Mouse (Mus musculus) heart, adult 11 months (tissue): Measurements from ENCODE around the gene Uncx.
"Not testable (repeated sequence)": the region's sequence is repeated elsewhere in the genome, so short reads cannot be mapped to it uniquely, and the experiment has no call there.

Experiments used
- DNase-seq: peaks from one replicate; pipeline ENCODE4 v3.0.0; 2022

Uncx gene

DNA sequence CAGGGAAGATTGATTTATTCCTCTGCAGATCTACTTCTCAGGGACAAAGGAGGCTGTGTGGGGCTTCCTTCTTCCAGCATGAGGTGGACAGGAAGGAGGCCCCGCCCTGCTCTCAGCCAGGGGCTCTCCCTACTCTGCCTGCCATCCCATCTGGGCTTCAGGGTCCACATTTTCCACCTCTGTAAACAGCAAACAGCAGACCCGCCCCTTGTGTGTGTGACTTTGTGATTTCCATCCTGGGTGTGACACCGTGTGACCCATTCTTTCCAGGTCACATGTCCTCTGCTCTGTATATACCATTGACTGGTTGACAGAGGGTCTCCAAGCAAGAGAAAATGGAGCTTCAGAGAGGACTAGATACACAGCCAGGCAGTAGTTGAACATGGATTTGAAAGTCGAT is 22.2 kb downstream of the Uncx start:
- DNase-seq = no peak

DNA sequence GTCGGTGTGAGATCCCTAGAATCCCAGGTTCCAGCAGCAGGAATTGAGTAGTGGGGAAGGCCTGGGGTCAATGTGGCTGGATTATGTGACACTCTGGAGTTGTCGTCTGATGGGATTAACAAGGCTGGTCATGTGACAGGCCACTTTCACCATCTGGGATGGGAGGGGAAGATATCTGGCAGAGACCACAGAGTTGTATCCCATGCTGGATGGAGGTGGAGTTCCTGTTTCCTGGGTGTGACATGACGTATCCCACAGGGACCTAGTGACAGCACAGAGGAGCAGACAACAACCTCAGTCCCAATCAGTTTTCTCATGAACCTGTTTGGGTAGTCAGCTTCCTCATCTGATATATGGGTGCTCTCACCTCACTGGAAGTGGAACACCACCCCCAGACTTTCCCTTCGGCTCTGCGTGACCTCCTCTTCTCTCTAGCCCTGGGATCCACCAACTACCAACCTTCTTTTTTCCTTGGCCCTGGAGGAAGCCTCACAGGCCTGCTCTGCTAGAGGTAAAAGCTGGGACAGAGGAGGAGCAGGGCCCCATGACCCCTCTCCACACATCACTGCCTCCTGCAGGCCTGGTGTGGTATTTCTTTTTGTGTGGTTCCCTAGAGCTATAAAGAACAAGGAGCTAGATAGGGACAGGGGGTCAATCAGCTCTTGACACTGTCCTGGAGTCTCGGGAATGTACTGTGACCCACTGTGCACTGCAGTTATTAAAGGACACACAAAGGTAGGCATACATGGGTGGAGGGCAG is 23.5 kb downstream of the Uncx start:
- no peak for DNase-seq

DNA sequence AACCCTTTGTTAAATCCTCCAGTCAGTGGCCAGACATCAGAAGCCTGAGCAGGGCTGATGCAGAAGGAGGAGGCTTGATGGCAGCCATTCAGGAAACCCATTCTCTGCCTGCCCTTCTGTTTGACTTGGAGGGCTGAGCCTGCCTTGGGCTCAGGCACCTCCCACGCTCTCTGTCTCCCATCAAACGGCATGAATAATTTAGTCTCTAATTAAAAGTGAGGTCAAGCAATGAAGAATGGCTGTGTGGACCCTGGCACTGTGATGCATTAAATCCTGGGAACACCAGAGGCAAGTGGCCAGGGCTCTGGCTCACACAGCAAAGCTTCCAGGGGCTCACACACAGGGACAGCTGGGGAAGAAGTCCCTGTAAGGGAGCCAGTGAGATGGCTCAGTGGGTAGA is 24.8 kb downstream of the Uncx start:
- no peak for DNase-seq

- DNase-seq = no peak
Observed at GRCm38 (mm10) chr5:139572526-139572925, 29.2 kb downstream of the Uncx start.

- DNase-seq = no peak
Observed at GRCm38 (mm10) chr5:139573606-139574311, 30.5 kb downstream of the Uncx start.

GRCm38 (mm10) chr5:139575054-139575453 is 31.8 kb downstream of the Uncx start:
- no peak for DNase-seq

GRCm38 (mm10) chr5:139580171-139580743 is 37.0 kb downstream of the Uncx start:
- no peak for DNase-seq

DNA sequence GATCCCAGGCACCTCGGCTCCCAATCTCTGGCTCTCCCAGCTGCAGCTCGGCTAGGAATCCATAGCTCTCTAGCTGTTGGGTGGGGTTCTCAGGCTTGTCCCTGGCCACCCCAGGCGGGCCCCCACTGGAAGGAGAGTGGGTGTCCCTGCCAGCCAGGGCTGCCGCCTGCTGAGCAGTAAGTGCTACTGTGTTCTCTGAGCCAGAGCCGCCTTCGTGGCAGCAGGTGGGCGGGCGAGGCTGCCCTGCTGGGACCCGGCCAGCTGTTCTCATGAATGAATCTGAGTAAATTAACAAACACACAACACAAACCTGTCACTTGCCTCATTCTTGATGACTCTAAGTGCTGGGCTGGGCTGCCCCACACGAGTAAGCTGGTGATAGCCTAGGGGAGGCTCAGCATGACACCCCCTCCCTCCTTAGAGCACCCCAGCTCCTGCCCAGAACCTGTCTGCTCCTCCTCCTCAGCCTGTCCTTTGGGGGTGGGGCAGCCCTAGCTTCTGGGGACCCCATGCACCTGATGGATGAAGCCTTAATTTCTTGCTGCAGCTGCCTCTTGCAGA is 38.1 kb downstream of the Uncx start:
- DNase-seq = no peak

GRCm38 (mm10) chr5:139584971-139585747 is 41.9 kb downstream of the Uncx start:
- peak; percentile 91 for DNase-seq

DNA sequence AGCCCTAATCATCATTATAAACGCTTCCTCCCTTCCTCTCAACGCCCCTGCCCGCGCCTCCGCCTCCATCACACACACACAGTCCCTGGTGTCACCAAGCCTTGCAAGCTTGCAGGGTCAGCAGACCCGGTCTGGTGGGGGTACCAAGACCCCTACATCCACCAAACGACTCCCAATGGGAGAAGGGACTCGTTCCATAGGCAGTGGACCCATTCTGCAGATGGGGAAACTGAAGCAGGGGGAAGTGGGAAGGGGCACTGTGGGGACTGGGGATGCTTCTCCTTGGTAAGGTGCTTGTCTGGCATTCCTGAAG is 42.4 kb downstream of the Uncx start:
- DNase-seq = no peak

DNA sequence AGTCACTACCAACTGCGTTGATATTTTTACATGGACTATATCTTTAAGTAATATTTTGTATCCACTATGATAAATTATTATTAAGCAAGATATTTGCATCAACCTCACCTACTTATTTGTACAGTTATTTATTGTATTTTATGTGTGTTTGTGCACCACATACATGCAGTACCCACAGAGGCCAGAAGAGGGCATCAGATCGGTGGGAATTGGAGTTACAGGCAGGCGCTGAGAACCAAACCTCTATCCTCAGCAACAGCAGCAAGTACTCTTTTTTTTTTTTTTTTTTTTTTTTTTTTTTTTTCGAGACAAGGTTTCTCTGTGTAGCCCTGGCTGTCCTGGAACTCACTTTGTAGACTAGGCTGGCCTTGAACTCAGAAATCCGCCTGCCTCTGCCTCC is 44.2 kb downstream of the Uncx start:
- DNase-seq = not testable (repeated sequence)

- peak; percentile 93 for DNase-seq
Observed at GRCm38 (mm10) chr5:139590682-139591360, 47.5 kb downstream of the Uncx start.

DNA sequence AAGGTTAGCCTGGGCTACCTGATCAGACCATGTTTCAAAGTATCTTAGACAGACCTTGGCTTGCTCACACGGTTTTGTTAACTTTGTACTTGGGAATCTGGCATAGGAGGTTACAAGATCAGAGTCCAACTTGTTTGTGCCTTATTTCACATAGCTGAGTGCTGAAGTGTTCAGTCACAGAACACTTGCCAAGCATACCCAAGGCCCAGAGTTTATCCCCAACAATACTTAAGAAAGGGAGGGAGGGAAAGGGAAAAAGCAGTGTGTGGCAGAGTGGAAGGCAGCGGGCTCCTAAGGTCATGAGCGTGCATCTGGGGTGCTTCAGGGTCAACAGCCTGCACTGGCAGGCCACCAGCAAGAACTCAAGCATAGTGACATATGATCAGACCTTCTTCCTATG is 48.7 kb downstream of the Uncx start:
- no peak for DNase-seq

DNA sequence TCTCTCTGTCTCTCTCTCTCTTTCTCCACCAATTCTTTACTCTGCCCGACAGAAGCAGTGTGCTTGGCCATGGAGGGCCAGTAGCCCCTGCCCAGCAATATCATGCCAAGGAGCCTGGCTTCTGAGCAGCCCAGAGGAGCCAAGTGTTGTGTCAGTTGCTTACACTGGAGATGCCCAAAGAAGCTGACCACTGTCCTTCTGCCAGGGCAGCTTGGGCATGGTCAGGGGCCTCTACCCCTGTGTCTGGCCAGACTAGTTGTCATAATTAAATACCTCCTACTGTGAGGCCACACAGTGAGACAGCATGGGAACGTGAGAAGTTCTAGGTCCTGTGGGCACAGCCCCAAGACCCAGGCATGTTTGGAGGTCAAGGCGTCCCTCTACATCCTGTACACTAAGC is 49.6 kb downstream of the Uncx start:
- DNase-seq = no peak

DNA sequence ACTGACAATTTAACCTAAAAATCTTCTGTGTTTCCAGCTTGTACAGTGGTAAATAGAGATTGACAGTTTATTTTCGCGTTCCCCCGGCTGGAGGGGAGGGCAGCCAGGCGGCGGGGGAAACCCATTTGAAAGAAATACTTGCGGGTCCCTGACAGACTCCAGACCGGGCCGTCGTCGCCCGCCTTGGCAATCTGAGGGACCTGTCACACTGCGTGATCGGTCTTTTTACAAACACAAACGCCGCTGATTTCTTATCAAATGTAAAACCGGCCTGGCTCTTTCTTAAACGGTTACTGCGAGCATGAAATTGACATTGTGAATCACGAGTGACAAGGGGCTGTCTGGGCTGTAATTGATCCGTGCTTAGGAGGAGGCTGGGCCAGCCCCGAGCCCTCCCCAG is 50.5 kb downstream of the Uncx start:
- DNase-seq = no peak

DNA sequence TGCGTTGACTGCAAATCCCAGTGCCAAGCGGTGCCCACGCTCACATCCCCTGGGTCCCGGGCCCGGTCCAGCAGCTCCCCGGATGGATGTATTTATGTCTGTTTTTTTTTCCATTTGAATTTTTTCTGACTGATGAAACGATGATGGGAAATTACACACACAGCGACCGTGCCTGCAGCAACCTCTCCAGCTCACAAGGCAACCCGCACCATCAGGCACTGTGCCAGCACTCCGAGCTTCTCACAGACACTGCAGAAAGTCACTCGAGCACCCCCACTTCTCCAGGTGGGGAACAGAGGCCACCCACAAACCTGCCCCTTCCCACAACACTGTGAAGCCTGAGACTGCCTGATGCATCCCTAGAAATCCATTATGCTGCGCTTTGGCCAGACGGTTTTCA is 51.7 kb downstream of the Uncx start:
- no peak for DNase-seq
